Mouse (Mus musculus) lung, adult 2 months (tissue): ENCODE data around the gene Mrm2.

Experiments
- CTCF ChIP-seq: fragments of 200-500 bp; IDR thresholded peaks from 2 replicates; pipeline ENCODE4 v1.5.1; 2011; ENCODE audit warnings: mild to moderate bottlenecking, low read length, control low read depth; ENCODE audit not compliant: insufficient read depth
- POLR2A ChIP-seq: fragments of 200-500 bp; IDR thresholded peaks from 2 replicates; pipeline ENCODE4 v1.6.1; 2011; ENCODE audit warnings: low read depth, mild to moderate bottlenecking, control low read depth, low read length, borderline replicate concordance; ENCODE audit errors: extremely low read depth

DNA sequence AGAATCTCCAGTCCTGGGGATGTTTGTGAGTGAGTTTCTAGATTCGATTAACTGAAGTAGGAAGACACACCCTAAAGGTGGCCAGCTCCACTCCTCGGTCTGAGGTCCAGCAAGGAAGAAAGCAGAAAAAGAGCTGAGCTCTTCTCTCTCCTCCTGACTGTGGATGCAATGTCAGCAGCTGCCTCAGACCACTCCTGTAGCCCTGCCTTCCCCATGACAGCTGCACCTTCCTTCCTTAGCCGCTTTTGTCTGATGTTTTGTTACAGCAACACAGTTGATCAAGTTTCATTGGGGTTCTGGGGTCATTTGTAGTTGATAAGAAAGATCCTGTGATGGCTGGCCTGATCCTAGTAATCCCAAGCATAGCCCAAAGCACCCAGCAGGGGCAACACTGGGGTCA, 25.8 kb upstream of the Mrm2 start:
- TF ChIP-seq POLR2A, result no peak
- no peak for TF ChIP-seq CTCF
